Mouse (Mus musculus): ENCODE measurements around the gene Rspry1.

Rspry1 gene

GRCm38 (mm10) chr8:94694701-94695100 lies 93.0 kb downstream of the Rspry1 start:
- DNase-seq: no peak

- DNase-seq: no peak
Measured at GRCm38 (mm10) chr8:94695341-94695993, 93.7 kb downstream of the Rspry1 start.

- DNase-seq: peak; percentile 49
Measured at GRCm38 (mm10) chr8:94695994-94696384, 94.3 kb downstream of the Rspry1 start, which contains the start of gene Pllp. Pllp (minus strand) TSS chr8:94696278.

DNA sequence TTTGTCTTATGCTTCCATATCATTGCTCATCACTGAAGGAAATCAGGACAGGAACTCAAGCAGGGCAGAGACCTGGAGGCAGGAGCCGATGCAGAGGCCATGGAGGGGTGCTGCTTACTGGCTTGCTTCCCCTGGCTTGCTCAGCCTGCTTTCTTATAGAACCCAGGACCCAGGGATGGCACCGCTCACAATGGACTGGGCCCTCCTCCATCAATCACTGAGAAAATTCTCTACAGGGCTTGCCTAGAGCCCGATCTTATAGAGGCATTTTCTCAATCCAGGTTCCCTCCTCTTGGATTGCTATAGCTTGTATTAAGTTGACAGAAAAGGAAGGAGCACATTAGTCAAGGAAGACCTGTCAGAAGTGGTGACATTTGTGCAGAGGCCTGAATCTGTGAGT lies 94.8 kb downstream of the Rspry1 start:
- DNase-seq: no peak

DNA sequence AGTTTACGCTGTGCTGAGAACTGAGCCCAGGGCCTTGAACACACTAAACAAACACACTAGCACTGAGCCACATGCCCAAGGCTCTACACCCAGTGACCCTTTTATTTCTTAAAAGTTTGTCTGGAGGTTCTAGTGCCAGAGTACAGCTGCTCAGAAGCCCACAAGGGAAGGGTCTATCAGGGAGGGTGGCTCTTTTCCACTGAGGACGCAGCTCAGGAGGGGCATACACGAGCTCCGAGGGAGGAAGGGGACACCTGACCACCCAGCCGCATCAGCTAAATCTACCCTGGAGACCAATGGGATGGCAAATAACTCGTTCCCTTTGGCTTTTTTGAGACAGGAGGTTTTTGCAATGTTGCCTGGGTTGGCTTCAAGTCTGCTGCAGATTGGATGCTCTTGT lies 96.2 kb downstream of the Rspry1 start:
- no peak for DNase-seq

DNA sequence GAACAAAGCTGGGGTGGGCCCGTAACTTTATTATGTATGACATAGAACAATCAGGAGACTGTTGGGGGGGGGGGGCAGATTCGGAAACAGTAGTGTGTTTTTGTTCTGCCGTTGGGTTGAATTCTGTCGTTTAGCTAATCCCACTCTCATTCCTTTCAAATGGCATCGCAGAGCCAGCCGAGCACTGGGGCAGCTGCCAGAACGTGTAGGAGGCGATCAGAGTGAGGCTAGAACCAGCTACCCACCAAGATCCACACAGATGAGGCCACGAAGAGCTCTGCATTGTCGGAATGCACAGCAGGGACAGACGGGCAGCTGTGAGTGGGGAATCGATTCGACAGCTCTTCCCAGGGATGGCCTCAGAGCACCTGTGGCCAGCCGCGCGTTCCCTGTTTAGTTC lies 97.6 kb downstream of the Rspry1 start:
- DNase-seq: no peak

DNA sequence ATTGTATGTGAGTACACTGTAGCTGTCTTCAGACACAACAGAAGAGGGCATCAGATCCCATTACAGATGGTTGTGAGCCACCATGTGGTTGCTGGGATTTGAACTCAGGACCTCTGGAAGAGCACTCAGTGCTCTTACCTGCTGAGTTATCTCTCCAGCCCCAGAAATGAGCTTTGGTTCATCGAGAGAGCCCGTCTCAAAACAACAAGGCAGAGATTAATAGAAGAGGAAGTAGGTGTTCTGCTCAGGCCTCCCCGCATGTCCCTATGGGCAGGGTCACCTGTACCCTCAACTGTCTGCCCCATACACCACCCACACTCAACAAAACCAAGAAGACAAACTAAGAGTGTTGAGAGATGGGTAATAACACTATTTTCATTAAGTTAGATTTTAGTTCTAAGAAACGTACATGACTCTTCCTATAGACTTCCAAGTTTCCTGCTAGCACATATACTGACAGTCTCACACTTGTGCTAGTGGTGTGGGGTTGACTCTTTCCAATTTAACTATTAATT lies 98.7 kb downstream of the Rspry1 start:
- no peak for DNase-seq

- DNase-seq: no peak
Measured at GRCm38 (mm10) chr8:94702156-94702555, 100.4 kb downstream of the Rspry1 start.

DNA sequence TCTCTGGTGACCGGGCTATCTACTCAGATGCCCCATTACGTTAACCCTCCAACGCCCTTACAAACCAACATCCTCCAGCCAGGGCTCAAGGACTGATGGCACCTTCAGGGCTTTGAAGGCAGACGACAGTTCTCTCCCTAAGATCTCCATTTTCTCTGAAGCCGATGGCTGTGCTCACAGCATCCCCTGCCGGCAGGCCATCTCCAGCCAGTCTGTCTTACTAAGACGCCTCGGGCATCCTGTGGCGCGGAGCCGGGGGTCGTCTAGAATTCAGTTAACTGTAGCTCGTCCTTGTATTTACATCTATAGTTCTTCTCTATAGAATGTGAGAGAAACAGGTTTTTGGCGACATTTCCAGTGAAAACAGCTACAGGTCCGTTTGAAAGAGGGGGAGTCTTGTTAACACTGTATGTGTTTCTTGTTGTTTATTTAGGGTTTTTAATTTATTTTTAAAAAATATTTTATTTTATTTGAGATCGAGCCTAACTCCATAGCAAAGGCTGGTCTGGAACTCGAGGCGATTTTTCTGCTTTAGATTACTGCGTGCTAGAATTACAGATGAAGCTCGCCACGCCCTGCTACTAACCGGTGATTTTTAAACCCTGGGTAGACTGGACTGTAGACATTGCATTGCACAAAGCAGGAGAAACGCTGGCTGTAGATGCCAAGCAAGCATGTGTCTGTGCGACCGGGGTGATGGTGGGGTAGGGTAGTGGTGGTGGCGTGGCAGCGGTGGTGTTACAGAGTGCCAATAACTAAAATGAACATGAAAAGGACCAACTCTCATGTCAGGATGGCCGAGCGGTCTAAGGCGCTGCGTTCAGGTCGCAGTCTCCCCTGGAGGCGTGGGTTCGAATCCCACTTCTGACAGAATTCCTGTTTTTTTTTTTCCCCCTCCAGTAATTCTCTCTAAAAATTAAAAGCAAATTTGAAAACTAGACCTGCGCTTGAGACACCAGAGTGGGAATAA lies 101.4 kb downstream of the Rspry1 start:
- peak; percentile 94 for DNase-seq

- peak; percentile 97 for DNase-seq
Measured at GRCm38 (mm10) chr8:94703972-94704668, 102.4 kb downstream of the Rspry1 start.

- no peak for DNase-seq
Measured at GRCm38 (mm10) chr8:94704669-94704984, 102.9 kb downstream of the Rspry1 start.

DNA sequence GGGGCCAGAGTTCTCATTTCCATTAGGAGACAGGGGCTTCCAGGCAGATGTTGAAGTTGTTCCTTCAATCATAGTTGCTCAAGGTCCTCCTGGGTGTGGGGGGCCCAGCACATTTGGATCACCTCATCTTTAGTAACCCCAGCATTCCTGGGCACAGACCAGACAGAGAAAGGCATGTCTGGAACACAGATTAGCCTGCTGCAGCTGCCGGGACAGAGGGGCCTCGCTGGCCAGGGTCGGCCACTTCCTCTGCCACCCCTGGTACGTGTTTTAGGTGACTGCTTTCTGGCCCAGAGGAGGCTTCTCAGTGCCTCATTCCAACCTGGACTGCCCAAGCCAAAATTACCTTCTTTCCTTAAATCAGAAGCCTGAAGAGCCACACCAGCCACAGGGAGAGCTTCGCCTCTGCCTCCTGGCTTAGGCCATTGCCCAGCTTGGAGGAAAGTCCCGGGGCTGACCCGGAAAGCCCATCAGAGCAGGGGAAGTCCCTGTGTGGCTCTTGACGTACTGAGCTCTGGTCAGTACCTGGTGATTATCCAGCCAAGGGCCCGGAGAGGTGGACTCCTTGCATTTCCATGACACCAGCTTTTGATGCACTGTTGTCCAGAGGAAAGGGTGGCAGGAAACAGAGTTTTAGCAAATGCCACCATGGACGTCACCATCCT lies 104.0 kb downstream of the Rspry1 start:
- no peak for DNase-seq

DNA sequence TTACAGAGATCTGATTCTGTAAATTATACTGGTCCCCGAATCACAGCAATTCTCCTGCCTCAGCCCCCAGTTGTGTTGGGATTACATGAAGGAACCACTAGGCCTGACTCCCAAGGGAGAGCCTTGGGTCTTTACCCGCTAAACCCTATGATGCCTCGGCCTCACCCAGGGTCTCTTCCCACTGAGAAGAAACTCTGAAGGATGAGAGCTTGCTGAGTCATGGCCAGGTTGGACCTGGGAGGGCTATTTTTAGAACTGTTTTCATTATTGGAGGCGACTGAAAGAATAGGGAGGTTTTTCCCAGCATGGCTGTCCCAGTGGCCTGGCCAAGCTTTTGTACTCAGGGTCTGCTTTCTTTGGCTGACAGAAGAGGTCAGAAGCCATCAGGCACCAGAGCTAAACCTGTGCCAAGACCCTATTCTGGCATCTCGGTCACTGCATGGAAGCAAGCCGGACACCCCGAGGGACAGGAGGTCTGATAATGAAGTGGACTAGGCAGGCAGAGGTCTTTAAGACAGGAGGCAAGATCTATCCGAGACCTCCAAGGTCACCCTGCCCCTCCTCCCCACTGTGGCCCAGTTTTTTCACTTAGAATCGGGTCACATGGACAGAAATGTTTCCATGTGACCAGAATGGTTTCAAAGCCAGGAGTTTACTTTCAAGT lies 105.1 kb downstream of the Rspry1 start:
- no peak for DNase-seq
